Mouse (Mus musculus) heart, postnatal 36 days (tissue): ENCODE results near the gene Cald1. TPM values are rescaled to one million over a fixed set of nuclear protein-coding genes. Genes with fewer than 3 reads are reported as not detected.

ENCODE experiments used
- DNase-seq, 2 experiments: peaks; one replicate each; pipeline ENCODE4 v3.0.0; 2021 to 2022
- intact Hi-C: fragments of 180-260 bp; cut with DNase I; formaldehyde crosslinking; loops from one replicate; pipeline ENCODE4 v1.15.1; 2025
- total RNA-seq, 2 experiments: library from RNA; stranded (reverse); gene quantifications; 2 replicates each; pipeline ENCODE4 v1.2.3; 2021

Gene Cald1
- total RNA-seq, 2 experiments from 2014 or later: 49.3 to 55.6 TPM

DNA sequence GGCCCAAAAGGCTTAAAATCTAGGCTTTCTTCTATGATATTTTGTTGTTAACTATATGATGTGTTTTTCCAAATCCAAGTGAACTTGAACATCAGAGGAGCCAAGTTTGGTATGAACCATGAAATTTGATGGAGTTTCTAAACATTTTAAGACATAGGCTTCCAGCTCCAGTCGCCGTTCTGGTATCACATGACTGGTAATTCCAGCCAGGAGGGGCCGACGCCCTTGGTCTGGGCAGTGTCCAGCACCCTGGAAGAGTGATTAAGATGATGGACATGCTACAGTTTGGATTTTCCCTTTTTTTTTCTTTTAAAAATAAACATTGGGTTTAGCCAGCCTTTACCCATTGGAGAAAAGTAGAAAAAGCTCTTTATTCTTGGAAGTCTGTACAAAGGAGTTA is 145.6 kb downstream of the Cald1 start:
- intact Hi-C loops: no loop called here
- no peak for DNase-seq

DNA sequence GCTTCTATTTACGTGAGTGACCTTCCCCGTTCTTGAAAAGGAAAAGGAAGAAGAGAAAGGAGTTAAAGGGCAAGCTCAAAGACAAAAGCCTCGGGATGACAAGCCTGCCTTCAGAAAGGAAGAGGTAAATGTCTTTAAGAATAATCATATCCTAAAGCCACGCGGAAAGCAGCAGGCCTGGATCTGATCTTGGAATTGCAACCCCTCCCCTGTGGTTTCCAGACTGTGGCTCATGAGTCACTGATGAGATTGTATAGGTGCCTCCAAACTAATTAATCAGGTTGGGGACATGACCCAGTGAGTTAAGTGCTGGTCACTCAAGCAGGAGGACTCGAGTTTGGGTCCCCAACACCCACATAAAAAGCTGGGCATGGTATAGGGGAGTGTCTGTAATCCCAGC is 149.5 kb downstream of the Cald1 start:
- intact Hi-C loops: loop anchor here (2.0 to 5.0 kb wide), 2 partner anchors 29 to 61 kb away; no protein-coding TSS in a partner anchor
- DNase-seq: no peak

DNA sequence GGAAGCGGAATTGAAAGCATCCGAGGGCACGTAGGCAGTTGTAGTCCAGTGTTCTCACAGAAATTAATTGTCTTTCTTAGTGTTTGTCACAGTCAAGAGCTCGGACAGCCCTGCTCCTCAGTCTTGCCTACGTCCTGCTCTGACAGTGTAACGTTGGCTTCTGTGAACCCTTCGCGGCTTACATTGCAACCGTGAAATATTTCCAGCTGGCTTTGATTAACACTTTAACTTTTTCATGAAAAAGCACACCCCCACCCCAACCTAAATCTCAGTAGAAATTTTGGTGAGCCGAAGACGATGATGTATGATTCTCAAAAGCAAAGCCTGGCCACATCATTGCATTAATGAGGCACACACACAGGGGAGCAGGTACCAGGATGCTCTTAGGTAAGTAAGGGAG is 150.3 kb downstream of the Cald1 start:
- no peak for DNase-seq
- intact Hi-C loops: loop anchor here (5.0 kb wide), 1 partner anchor 61 kb away; no protein-coding TSS in a partner anchor

DNA sequence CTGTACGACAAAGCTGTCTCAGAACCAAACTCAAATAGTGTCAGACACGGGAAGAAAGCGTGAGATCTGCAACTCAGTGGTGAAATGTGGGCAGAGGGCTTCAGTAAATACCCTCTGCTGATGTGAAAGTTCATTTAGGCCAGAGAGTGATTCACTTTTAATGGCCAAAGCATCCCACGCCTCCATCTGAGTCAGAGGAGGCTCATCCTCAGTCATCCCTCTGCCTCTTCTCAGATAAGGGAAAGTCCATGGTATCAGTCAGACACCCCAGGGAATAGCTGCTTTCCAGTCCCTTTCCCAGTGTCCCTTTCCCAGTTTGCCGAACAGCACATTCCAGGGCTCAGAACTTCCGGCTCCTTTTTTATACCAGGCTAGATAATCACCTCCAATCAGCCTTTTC is 151.2 kb downstream of the Cald1 start:
- intact Hi-C loops: loop anchor here (5.0 kb wide), 1 partner anchor 62 kb away; no protein-coding TSS in a partner anchor
- no peak for DNase-seq

DNA sequence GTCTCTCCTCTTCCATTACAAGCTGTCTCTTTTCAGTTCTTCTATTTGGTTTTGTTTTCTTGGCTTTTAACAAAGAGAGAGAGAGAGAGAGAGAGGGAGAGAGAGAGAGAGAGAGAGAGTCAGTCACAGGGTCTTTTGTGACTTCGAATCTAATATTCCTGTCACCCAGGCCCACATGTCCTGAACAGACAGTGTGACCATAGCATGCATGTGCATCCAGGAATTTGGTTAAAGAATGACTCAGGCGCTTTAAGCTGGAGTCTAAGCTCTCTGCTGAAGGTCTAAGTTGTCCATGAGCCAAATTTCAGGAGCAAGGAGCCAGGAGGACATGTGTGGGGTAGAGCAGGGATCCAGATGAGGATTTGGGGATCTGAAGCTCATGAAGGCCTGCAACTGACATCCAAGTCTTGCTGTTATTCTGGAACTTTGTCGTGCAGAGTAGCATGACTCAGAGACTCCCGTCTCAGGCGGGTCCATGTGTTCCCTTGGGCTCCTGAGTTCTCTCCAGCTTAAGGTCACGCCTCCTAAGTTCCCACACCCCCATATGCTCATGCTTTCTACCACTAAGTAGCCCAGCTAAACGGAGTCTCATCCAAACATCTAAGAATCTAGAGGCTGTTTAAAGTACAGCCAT is 152.3 kb downstream of the Cald1 start:
- intact Hi-C loops: loop anchor here (5.0 kb wide), 2 partner anchors 43 to 153 kb away; partner anchors contain the start of gene Cald1

DNA sequence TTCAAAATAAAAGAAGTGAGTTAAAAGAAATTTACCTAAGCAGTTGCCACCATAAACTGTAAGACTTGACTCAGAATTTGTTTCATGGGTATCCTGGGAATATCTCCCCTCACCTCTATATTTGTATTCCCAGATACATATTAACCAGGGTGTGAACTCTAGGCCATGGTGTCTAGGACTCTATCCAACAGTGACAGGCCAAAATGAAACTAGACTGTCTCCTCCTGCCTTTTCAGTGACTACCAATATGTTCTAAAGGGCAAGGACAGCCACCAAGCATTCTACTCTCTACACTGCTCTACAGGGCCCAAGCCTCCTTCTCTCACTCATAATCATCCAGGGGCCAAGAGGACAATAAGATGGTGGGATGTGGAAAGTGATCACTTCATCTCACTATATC is 153.3 kb downstream of the Cald1 start:
- intact Hi-C loops: loop anchor here (5.0 kb wide), 2 partner anchors 44 to 154 kb away; partner anchors contain the start of gene Cald1
- DNase-seq: no peak

More for the DNA sequence above, 152.3 kb downstream of the Cald1 start:
- peak; percentile 24 to 42 for DNase-seq

DNA sequence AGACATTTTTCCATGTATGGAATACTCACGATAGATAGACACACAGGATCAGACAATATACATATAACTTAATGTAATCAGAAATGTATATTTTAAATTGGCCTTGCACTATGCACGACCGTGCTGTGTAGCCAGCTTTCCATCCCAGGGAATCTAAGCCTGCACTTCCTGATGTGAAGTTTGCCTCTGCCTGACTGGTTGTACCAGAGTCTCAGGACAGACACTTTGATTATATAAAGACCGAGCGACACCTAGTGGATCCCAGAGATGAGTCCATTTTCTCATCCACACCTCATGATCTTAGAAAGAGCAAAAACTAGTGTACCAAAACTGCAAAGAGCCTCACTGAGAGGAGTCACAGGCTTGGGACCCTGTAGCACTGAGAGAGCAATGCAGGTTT is 156.1 kb downstream of the Cald1 start:
- DNase-seq: peak; percentile 53 to 57
- intact Hi-C loops: loop anchor here (1.0 to 5.0 kb wide), 4 partner anchors 47 to 244 kb away; partner anchors contain the start of gene Cald1

DNA sequence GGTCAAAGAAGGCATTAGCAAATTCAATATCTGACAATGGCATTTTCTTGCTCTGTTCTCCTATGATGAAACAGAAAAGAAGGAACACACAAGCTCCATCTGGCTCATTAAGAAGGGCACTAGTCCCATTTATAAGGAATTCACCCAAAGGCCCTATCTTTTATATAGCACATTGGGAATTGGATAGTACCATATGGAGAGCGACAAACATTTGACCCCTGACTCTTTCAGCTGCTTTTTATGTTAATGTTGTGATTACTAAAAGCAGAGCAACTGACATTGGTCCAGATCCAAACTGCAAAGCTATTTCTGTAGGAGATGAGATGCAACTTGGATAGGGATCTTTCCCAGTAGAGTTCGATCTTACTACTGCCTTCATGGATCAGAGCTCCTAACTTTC is 160.0 kb downstream of the Cald1 start:
- no peak for DNase-seq
- intact Hi-C loops: loop anchor here (5.0 kb wide), 1 partner anchor 466 kb away; no protein-coding TSS in a partner anchor

DNA sequence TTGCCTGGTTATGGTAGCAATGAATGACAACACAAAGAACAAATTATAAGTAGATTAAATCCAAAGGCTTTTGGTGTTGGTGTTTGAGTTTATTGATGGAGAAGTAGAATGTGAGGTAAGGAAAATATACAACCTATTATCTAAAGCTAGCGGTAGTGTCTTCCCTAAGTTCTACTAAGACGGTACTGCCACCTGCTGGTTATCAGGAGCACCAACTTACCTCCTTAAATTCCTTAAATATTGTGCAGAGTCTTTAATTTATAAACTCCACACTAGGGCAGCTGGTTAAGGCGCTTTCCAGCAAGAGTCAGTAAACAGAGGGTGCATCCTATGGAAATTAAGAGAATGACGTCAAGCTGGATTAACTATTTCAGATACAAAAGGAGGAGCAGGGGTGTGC is 161.7 kb downstream of the Cald1 start:
- intact Hi-C loops: loop anchor here (1.0 to 5.0 kb wide), 2 partner anchors 117 to 249 kb away; partner anchors contain the start of gene Cyren
- DNase-seq: peak in 1 of 2 experiments; percentile 57

DNA sequence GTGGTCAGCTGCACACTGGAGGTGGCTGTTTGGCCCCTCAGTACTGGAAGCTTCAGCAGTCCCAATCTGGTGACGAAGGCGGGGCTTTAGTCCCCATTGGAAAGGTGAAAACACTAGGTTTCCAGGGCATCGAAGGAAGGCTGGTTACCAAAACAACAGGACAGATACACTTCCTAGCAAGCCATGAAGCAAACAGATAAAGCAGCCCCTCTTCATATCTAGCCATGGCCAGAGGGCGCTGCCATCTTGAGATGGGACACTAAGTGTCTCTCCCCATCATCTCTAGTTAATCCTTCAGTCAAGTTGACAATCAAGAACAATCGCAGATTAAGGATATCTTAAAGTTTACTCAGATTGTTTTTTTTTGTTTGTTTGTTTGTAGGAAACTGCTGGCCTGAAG is 167.4 kb downstream of the Cald1 start:
- no peak for DNase-seq
- intact Hi-C loops: no loop called here

DNA sequence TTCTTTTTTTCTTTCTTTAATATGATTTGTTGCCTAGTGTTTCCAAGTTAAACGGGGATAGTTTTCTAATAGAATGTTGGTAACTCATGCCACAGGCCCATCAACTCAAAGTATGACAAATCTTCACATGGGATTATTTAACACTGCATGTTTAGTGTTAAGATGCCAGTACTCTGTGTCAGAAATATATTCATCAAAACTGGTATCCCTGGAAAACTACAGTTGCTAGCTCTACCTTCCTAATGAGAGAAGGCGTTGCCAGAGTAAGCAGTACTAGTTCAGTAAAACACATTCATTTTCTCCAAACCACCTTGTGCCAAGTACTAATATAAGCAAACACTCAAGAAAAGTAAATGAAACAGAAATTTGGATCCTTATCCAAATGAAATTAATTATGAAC is 171.7 kb downstream of the Cald1 start:
- no peak for DNase-seq
- intact Hi-C loops: loop anchor here (10.0 kb wide), 1 partner anchor 595 kb away; the partner anchor contains the start of gene Slc35b4

DNA sequence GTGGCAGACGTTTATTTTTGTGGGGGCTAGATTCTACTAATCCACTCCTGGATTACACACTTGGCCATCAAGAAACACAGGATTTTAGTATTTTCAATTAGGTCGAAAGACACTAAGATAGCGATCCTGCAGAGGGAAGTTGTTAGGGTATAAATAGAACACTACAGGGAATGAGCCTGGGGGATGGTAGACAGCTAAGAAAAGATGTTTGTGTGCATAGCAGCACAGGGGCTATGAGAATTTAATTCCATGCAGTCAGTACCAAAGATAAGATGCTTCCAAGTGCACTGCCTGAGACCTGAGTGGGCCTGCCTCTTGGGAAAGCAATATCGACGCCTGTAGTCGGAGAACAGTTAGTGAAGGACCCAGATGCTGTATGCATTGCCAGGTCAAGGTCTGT is 172.2 kb downstream of the Cald1 start:
- no peak for DNase-seq

DNA sequence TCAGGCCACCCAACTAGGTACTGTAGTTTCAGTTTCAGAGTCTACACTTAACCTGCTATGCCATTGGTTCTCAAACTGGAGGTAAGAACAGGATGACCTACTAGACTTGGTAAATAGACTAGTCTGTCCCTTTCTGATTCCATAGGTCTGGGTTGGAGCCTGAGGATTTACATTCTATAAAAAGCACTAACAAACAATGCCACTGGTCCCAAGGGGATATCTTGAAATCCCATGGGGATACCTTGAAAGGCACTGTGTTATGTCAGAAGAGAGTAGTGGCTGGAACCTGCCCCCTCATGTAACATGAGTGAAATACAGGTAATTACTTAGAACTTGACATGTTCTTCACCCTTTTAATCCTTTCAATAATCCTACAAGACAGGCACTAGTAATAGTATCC is 178.1 kb downstream of the Cald1 start:
- DNase-seq: no peak
- intact Hi-C loops: loop anchor here (5.0 to 10.0 kb wide), 2 partner anchors 151 to 602 kb away; partner anchors contain the start of gene Slc35b4

More for the DNA sequence above, 172.2 kb downstream of the Cald1 start:
- intact Hi-C loops: loop anchor here (10.0 kb wide), 1 partner anchor 596 kb away; the partner anchor contains the start of gene Slc35b4

DNA sequence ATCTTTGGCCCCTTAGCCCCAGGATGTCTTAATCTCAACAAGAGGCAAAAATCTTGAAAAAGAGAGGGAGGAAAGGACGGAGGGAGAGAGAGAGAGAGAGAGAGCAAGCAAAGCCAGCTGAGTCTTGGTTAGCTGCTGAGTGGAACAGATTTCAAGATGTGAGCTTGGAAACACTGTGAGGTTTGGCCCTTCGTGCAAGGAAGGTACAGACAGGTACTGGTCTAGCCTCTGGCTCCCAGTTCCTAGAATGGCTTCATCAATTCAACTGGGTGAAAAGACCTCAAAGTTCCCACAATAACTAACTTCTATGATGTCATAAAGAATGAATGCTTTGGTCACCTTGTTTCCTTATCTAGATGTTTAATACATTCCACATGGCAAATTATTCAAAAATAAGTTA is 178.8 kb downstream of the Cald1 start:
- intact Hi-C loops: loop anchor here (5.0 to 10.0 kb wide), 2 partner anchors 150 to 602 kb away; partner anchors contain the start of gene Slc35b4
- DNase-seq: no peak

DNA sequence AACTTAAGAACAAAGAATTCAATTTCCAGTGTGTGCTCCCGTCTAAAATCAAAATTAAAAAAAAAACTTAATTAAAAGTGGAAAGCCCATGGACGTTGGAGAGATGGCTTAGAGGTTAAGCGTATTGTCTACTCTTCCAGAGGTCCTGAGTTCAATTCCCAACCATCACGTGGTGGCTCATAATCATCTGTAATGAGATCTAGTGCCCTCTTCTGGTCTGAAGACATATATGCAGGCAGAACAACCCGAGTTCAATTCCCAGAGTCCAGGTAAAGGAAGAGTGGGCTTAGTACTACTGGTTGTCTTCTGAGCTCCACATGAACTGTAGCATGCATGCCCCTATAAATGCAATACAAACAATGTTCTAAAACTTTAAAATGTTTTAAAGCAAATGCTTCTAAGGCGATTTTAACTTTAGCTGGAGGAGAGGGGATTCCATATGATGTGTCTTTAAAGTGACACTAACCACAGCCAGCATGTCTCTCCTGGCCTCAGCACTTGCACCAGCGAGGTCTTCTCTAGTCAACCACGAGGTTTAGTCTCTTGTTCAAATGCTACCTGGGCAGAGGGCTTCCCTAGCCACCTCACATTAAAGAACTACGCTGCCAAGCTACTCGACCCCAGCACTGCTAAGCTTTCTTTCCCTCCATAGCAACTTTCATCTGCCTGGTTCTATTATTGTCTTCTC is 179.8 kb downstream of the Cald1 start:
- no peak for DNase-seq
- intact Hi-C loops: loop anchor here (5.0 to 10.0 kb wide), 2 partner anchors 149 to 603 kb away; partner anchors contain the start of gene Slc35b4

DNA sequence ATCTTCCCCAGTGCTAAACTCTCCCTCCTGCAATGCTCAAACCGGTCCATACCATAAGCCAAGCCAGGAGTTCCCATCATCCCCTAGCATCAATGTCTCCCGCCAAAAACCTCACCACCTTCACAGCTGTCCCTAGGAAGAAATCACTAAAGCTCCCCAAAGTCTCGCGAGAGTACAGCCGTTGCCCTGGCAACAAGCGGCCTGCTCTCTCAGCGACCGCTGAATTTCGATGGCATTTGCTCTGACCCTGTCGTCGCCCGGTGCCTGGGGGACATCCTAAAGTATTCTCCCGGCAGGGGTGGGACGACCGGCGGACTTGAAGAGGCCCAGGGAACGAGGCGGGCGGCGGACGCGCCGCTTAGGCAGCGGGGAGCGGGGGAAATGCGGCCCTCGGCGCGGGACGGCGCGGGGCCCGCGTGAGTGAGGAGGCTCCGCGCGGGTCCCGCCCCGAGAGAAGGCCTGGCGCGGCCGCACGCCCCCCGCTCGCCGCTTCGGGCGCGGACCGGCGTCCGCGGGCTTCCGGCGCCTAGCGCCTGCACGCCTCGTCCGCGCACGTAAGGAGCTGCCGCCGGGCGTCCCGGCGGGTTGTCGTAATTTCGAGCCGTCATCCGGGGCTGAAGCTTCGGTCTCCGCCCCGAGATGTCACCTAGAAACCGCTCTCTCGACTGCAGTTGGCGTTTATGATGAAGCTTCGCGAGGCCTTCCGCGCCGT is 182.1 kb downstream of the Cald1 start, which contains the start of gene Agbl3:
Gene Agbl3 (plus strand): TSS at position 202 of the 712 bp plus-strand sequence.
- DNase-seq: peak; percentile 96 to 98
- intact Hi-C loops: loop anchor here (1.0 to 5.0 kb wide), 2 partner anchors 82 to 98 kb away; partner anchors contain the start of genes Cyren and Tmem140

DNA sequence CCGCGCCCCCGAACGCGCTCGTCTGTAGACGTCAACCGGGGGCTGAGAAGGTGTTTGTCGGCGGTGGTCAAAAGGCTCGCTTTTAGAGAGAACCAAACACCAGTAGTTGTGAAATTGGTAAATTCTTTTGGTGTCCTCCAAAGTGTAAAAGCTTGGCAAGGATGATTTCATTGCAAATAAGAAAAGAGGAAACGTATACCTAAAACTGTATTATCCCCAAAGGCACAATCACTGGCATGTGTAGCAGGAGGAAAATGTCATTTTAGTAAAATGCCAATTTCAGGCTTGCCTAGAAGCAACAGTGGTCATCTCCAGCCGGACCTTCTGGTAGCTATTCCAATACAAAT is 182.6 kb downstream of the Cald1 start:
- intact Hi-C loops: loop anchor here (1.0 to 5.0 kb wide), 2 partner anchors 81 to 97 kb away; partner anchors contain the start of genes Cyren and Tmem140

DNA sequence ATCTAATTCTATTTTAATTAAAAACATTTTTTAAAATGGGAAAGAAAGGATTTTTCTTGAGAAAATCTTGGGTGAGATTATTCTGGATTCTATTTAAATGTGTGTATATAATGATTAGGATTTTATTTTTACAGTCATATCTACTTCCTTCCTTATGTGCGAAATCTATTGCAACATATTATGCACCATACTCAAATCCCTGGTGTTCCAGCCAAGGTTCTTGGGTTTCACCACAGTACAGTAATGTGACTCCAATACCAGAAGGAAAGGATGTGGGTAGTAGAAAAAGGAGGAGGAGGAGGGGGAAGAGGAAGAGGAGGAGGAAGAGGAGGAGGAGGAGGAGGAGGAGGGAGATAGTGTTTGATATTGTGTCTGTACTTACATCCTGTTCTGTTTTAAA is 184.2 kb downstream of the Cald1 start:
- intact Hi-C loops: loop anchor here (5.0 kb wide), 1 partner anchor 80 kb away; the partner anchor contains the start of gene Tmem140
- DNase-seq: no peak

More for the DNA sequence above, 182.6 kb downstream of the Cald1 start:
- DNase-seq: no peak

DNA sequence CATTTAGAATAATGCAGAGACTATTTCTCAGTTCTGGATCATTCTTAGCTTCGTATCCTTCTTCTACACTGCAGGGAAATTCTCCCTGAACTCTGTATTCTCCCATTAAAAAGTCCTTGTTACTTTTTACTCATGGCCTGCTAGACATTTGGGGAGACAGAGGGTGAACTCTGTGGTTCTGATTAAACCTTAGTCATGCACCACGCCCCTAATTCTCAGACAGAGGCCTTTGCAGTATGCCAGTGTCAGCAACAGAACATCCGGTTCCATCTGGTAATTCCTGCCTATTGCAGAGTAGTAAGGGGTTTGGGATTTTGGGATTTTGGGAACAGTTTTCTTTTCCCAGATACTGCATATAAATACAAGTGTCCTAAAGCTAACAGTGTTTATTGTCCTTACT is 198.6 kb downstream of the Cald1 start:
- DNase-seq: no peak
- intact Hi-C loops: no loop called here

DNA sequence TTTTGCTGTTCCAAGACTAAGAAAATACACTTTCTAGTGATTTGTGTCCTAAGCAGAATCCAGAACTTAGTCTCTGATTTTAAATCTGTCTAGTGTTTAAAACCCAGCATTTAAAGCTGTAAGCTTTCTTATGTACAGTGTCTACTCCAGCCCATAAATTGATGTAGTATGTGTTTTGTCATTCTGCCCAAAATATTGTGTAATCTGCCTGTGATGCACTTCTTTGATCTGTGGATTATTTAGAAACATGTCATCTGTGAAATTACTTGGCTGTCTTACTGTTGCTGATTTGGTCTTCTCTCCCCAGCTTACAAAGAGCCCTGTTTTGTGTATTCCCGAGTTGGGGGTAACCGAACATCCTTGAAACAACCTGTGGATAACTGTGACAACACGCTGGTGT is 199.6 kb downstream of the Cald1 start:
- no peak for DNase-seq
- intact Hi-C loops: no loop called here
